Mouse (Mus musculus) bone marrow macrophage, adult 2 months (primary cell): ENCODE data around the gene Spaca7.

Experiments
- CTCF ChIP-seq: IDR thresholded peaks from 2 replicates; pipeline ENCODE4 v1.5.1; 2012; ENCODE audit warnings: low read depth, mild to moderate bottlenecking, low read length, moderate library complexity
- POLR2A ChIP-seq: IDR thresholded peaks from 2 replicates; pipeline ENCODE4 v1.6.1; 2012; ENCODE audit warnings: mild to moderate bottlenecking, low read depth, low read length, borderline replicate concordance

DNA sequence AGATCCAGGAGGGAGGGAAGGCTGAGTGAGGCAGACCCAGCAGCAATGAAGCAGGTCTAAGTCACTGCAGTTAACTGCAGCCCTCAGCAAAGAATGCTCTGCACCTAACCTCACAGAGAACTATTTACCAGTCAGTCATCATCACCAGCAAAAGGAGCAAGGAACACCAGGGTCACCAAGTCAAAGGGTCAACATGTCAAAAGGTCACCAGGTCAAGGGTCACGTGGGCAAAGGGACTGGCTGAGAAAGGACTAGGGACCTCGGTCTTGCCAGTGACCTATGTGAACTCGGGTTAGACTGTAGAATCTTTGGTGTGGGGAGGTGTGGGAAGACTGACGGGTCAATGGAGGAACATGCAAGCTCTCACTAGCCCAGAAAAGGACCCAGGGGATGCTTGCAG lies 73.7 kb downstream of the Spaca7 start:
- no peak for TF ChIP-seq POLR2A
- TF ChIP-seq CTCF, result no peak
